Mouse (Mus musculus): ENCODE results near the gene Tnfaip6. TPM values are rescaled to one million over a fixed set of nuclear protein-coding genes. Genes with fewer than 3 reads are reported as not detected.

Gene Tnfaip6
- polyA plus RNA-seq, 1 experiment = 0.04 TPM

GRCm38 (mm10) chr2:52070816-52071215, 33.0 kb downstream of the Tnfaip6 start:
- no peak overlapping the region for H3K4me3 ChIP-seq (ENCODE audit: insufficient read depth, poor library complexity, severe bottlenecking)
- no peaks in the 10 kb centered on the region for H3K27me3 ChIP-seq (ENCODE audit: control insufficient read depth, insufficient read depth, insufficient read length)
- no peak for TF ChIP-seq CEBPB (IDR thresholded peaks at IDR 0.05; ENCODE audit: low read depth)
- TF ChIP-seq MAX (IDR thresholded peaks at IDR 0.05) = no peak
- no peak for TF ChIP-seq USF1 (IDR thresholded peaks at IDR 0.05; ENCODE audit: low read depth)
- TF ChIP-seq FOSL1 (IDR thresholded peaks at IDR 0.05; ENCODE audit: insufficient read depth, low read length, poor library complexity, severe bottlenecking) = no peak
- no peak for TF ChIP-seq MYOD1 (IDR thresholded peaks at IDR 0.05; ENCODE audit: control insufficient read depth, insufficient read length, low read depth)
- TF ChIP-seq CTCF (IDR thresholded peaks at IDR 0.05; ENCODE audit: control insufficient read depth, insufficient read depth, insufficient read length) = no peak
- no peak for TF ChIP-seq MYOG (IDR thresholded peaks at IDR 0.05; ENCODE audit: control insufficient read depth, extremely low read depth, insufficient read length)
- peaks cover 31% of the 10 kb centered on the region for H3K79me2 ChIP-seq (ENCODE audit: control insufficient read depth, insufficient read depth)
- H3ac ChIP-seq (ENCODE audit: control insufficient read depth, insufficient read length, low read depth) = no peak overlapping the region
- H3K36me3 ChIP-seq (ENCODE audit: control insufficient read depth, insufficient read depth) = peaks cover 12% of the 10 kb centered on the region
- peaks cover 26% of the 10 kb centered on the region for H3K79me3 ChIP-seq (ENCODE audit: low read depth)

- Histone ChIP-seq H3K27me3 (ENCODE audit: control insufficient read depth, insufficient read depth, insufficient read length) (no peaks in the 10 kb centered on the region), H3ac (ENCODE audit: control insufficient read depth, insufficient read length, low read depth) (no peak overlapping the region), H3K4me3 (ENCODE audit: insufficient read depth, poor library complexity, severe bottlenecking) (no peak overlapping the region), H3K79me3 (ENCODE audit: low read depth) (peaks cover 30% of the 10 kb centered on the region), H3K36me3 (ENCODE audit: control insufficient read depth, insufficient read depth) (peaks cover 18% of the 10 kb centered on the region), H3K79me2 (ENCODE audit: control insufficient read depth, insufficient read depth) (peaks cover 37% of the 10 kb centered on the region)
- TF ChIP-seq MAX (IDR thresholded peaks at IDR 0.05) = no peak
These were observed 33.6 kb downstream of the Tnfaip6 start for GRCm38 (mm10) chr2:52071241-52071991.

DNA sequence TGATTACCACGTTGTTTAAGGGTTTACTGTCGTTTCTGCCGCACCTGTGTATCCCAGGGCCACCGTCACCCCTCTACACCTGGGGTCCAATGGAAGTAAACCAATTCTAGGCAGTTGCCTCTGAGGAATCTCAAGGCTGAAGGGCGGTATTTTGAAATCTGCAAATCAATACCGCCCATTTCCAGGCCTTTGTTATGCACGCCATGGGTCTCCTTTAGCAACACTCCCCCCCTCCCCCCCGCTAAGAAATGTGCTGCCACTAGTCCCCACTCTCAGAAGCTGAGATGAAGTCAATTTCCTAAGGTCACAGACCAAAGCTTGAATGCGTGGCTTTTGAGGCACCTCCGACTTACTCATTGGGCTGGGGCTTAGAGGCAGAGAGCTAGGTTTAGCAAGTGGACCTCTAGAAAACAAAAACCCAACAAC, 34.3 kb downstream of the Tnfaip6 start:
- H3K36me3 ChIP-seq (ENCODE audit: control insufficient read depth, insufficient read depth) = peaks cover 24% of the 10 kb centered on the region
- no peak overlapping the region for H3ac ChIP-seq (ENCODE audit: control insufficient read depth, insufficient read length, low read depth)
- H3K4me3 ChIP-seq (ENCODE audit: insufficient read depth, poor library complexity, severe bottlenecking) = peak overlapping the region; percentile 90
- H3K27me3 ChIP-seq (ENCODE audit: control insufficient read depth, insufficient read depth, insufficient read length) = no peaks in the 10 kb centered on the region
- H3K79me3 ChIP-seq (ENCODE audit: low read depth) = peaks cover 35% of the 10 kb centered on the region
- peaks cover 44% of the 10 kb centered on the region for H3K79me2 ChIP-seq (ENCODE audit: control insufficient read depth, insufficient read depth)
- TF ChIP-seq CTCF (IDR thresholded peaks at IDR 0.05; ENCODE audit: control insufficient read depth, insufficient read depth, insufficient read length) (no peak), CEBPB (IDR thresholded peaks at IDR 0.05; ENCODE audit: low read depth) (no peak), USF1 (IDR thresholded peaks at IDR 0.05; ENCODE audit: low read depth) (no peak), MYOD1 (IDR thresholded peaks at IDR 0.05; ENCODE audit: control insufficient read depth, insufficient read length, low read depth) (no peak), MYOG (IDR thresholded peaks at IDR 0.05; ENCODE audit: control insufficient read depth, extremely low read depth, insufficient read length) (no peak), FOSL1 (IDR thresholded peaks at IDR 0.05; ENCODE audit: insufficient read depth, low read length, poor library complexity, severe bottlenecking) (no peak)

GRCm38 (mm10) chr2:52072491-52073140, 34.8 kb downstream of the Tnfaip6 start, which contains the start of gene Rif1:
Rif1 (plus strand) TSS chr2:52072832.
- TF ChIP-seq FOSL1 (IDR thresholded peaks at IDR 0.05; ENCODE audit: insufficient read depth, low read length, poor library complexity, severe bottlenecking) (no peak), CTCF (IDR thresholded peaks at IDR 0.05; ENCODE audit: control insufficient read depth, insufficient read depth, insufficient read length) (peak; percentile 18), CEBPB (IDR thresholded peaks at IDR 0.05; ENCODE audit: low read depth) (no peak), MYOG (IDR thresholded peaks at IDR 0.05; ENCODE audit: control insufficient read depth, extremely low read depth, insufficient read length) (no peak), MAX (IDR thresholded peaks at IDR 0.05) (no peak)
- H3K79me2 ChIP-seq (ENCODE audit: control insufficient read depth, insufficient read depth) = peaks cover 49% of the 10 kb centered on the region
- peak within 1 kb of the TSS; percentile 90 for H3K4me3 ChIP-seq (ENCODE audit: insufficient read depth, poor library complexity, severe bottlenecking)
- peak within 1 kb of the TSS; percentile 89 for H3ac ChIP-seq (ENCODE audit: control insufficient read depth, insufficient read length, low read depth)
- H3K36me3 ChIP-seq (ENCODE audit: control insufficient read depth, insufficient read depth) = peaks cover 28% of the 10 kb centered on the region
- H3K27me3 ChIP-seq (ENCODE audit: control insufficient read depth, insufficient read depth, insufficient read length) = no peaks in the 10 kb centered on the region
- peaks cover 39% of the 10 kb centered on the region for H3K79me3 ChIP-seq (ENCODE audit: low read depth)

GRCm38 (mm10) chr2:52073141-52073904, 35.5 kb downstream of the Tnfaip6 start:
- no peak for TF ChIP-seq MYOG (IDR thresholded peaks at IDR 0.05; ENCODE audit: control insufficient read depth, extremely low read depth, insufficient read length)
- TF ChIP-seq FOSL1 (IDR thresholded peaks at IDR 0.05; ENCODE audit: insufficient read depth, low read length, poor library complexity, severe bottlenecking) = no peak
- no peak for TF ChIP-seq MYOD1 (IDR thresholded peaks at IDR 0.05; ENCODE audit: control insufficient read depth, insufficient read length, low read depth)
- TF ChIP-seq CTCF (IDR thresholded peaks at IDR 0.05; ENCODE audit: control insufficient read depth, insufficient read depth, insufficient read length) = no peak
- TF ChIP-seq CEBPB (IDR thresholded peaks at IDR 0.05; ENCODE audit: low read depth) = no peak
- no peak for TF ChIP-seq MAX (IDR thresholded peaks at IDR 0.05)

More at GRCm38 (mm10) chr2:52073141-52073904, 35.5 kb downstream of the Tnfaip6 start:
- H3ac ChIP-seq (ENCODE audit: control insufficient read depth, insufficient read length, low read depth) = peak overlapping the region; percentile 89
- H3K4me3 ChIP-seq (ENCODE audit: insufficient read depth, poor library complexity, severe bottlenecking) = peak overlapping the region; percentile 90
- H3K79me2 ChIP-seq (ENCODE audit: control insufficient read depth, insufficient read depth) = peaks cover 56% of the 10 kb centered on the region
- peaks cover 43% of the 10 kb centered on the region for H3K79me3 ChIP-seq (ENCODE audit: low read depth)
- peaks cover 36% of the 10 kb centered on the region for H3K36me3 ChIP-seq (ENCODE audit: control insufficient read depth, insufficient read depth)
- H3K27me3 ChIP-seq (ENCODE audit: control insufficient read depth, insufficient read depth, insufficient read length) = no peaks in the 10 kb centered on the region
